ENCODE assay signal across 23 mouse cellular contexts in the genomic region with DNA sequence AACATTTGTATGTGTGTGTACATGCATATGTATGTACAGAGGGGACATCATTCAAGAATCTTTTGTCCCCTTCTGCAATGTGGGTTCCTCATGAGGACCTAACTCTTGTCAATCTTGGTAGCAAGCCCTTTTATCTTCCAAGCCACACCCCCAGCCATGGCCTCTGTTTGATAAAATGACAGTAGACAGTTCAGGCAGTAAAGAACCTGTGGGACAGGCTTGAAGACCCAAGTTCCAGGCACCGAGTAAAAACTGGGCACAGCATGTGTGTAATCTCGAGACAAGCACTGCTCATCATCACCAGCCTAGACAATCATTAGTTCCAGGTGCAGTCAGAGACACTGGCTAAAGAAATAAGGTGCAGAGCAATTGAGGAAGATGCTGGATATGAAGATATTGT.
"Had no signal": no experiment of that assay in that cellular context is flagged by ENCODE, and none has a peak within 500 bp of the region (broad histone marks: within the 10 kb centered on the region; RNA-seq: fewer than 3 reads in every experiment).

No protein-coding gene starts in this region.

- ATAC-seq: hindbrain, postnatal 0 days; intestine, postnatal 0 days had no signal

- H3K9me3 ChIP-seq: heart, embryonic 10.5 days; hindbrain, embryonic 10.5 days; hindbrain, embryonic 13.5 days; hindbrain, embryonic 15.5 days; limb, embryonic 15.5 days had no signal

- H3K4me2 ChIP-seq: heart, embryonic 12.5 days; hindbrain, embryonic 13.5 days; hindbrain, embryonic 15.5 days; limb, embryonic 13.5 days; limb, embryonic 15.5 days had no signal

- H3K27ac ChIP-seq: gastrocnemius, adult 2 months; heart, embryonic 10.5 days; hindbrain, embryonic 10.5 days; hindbrain, embryonic 13.5 days; hindbrain, embryonic 15.5 days; hindbrain, postnatal 0 days; layer of hippocampus, adult 2 months; limb, embryonic 13.5 days; limb, embryonic 15.5 days had no signal

- H3K4me1 ChIP-seq: heart, embryonic 10.5 days; heart, embryonic 12.5 days; hindbrain, embryonic 10.5 days; hindbrain, embryonic 13.5 days; hindbrain, embryonic 15.5 days; limb, embryonic 13.5 days; limb, embryonic 15.5 days had no signal

- H3K27me3 ChIP-seq: heart, embryonic 12.5 days; hindbrain, embryonic 13.5 days; hindbrain, embryonic 15.5 days; limb, embryonic 13.5 days; limb, embryonic 15.5 days had no signal

- H3K9ac ChIP-seq: heart, embryonic 12.5 days; hindbrain, embryonic 13.5 days; hindbrain, embryonic 15.5 days; limb, embryonic 13.5 days; limb, embryonic 15.5 days had no signal

- H3K4me3 ChIP-seq: gastrocnemius, adult 2 months; heart, embryonic 10.5 days; heart, embryonic 12.5 days; hindbrain, embryonic 10.5 days; hindbrain, embryonic 13.5 days; hindbrain, embryonic 15.5 days; layer of hippocampus, adult 2 months; limb, embryonic 13.5 days; limb, embryonic 15.5 days had no signal

- DNase-seq: gastrocnemius, adult 2 months; gastrocnemius, postnatal 10 days; gastrocnemius, postnatal 25 days; heart, adult 18-20 months; heart, postnatal 10 days; heart, postnatal 4 days; kidney, adult 18-20 months; kidney, adult 8-10 months; kidney, postnatal 10 days; kidney, postnatal 25 days; kidney, postnatal 4 days; layer of hippocampus, postnatal 36 days; left cerebral cortex, postnatal 4 days had no signal
